Mouse (Mus musculus): ENCODE measurements around the gene Slc29a1.

DNA sequence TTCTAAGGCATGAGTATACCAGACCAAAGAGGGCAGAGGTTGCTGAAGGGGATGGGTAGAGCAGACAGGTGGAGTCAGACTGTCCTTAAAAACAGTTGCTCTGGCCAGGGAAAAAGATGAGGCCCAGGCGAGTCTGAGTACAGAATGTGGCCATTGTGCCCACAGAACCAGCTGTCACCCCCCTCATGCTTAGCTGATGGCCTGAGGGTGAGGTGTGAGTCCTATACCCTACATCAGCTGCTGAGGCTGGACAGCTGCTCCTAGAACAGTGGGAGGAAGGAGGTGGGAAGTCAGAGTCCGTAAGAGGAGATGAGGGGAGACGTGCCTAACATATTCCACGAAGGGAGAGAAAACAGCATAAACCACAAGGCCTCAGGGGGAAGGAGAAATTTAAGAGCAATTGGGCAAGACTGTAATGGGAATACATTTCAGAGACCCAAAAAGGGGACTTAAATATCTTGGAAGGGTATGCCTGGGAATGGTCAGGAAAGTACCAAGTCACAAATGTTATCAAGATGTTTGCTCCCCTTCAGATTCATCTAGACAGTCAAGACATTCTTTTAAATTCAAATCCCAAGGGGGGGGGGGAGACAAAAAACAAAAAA lies 16.7 kb upstream of the Slc29a1 start:
- TF ChIP-seq CTCF (IDR thresholded peaks at IDR 0.05) (no peak), POLR2A (IDR thresholded peaks at IDR 0.05; ENCODE audit: insufficient read depth, low read depth, low read length) (no peak), EP300 (IDR thresholded peaks at IDR 0.05; ENCODE audit: insufficient read depth, low read depth, low read length) (no peak)
